8 mouse cellular contexts compared by ENCODE assay signal in the genomic region with DNA sequence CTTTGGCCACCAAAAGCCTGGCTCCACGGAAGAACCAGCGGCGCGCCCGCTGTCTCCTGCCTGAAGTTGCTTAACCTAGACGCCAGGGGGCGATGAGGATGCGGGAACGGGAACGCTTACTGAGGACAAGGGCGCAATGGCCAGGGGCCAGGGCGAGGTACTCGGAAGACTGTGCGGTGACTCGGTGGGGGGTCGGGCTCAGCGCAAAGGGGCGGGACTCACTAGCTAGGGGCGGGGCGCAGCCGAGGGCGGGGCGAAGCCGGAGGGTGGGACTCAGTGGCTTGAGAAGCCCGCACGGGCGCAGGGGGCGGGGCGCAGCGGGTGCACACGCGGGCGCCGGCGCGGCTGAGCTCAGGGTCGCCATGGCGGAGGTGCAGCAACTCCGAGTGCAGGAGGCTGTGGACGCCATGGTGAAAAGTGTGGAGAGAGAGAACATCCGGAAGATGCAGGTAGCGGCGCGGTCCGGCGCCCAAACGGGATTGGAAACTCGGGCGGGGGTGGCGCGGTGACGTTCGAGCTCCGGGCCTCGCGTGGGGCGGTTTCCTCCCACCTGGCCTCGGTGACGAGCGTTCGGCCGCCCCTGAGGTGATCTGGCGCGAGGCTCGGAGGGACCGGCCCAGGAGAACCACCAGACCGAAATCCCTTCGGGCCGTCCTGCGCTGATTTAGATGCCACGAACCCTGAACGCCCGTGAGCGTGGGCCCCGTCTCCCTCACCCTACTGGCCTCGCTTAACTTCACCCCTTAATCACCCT. TPM values are rescaled to one million over a fixed set of nuclear protein-coding genes. Genes with fewer than 3 reads are reported as not detected.
DNase-seq lines count a peak whose midpoint lies in the region; ATAC-seq lines count a peak whose summit lies in the region.

A gene (plus strand): TSS at position 276 of the 754 bp plus-strand sequence.

- DNase-seq in adipocyte (ENCODE audit: low spot score) = peak; percentile 100
- peak; percentile 98 for DNase-seq in embryo, embryonic 10 days (ENCODE audit: low spot score)
- peak; percentile 96 for DNase-seq in gastrocnemius, postnatal 10 days
- DNase-seq in induced T-regulatory cell, adult 2 months (ENCODE audit: low read depth) = peak; percentile 98
- peak; percentile 74 to 90 for DNase-seq in left cerebral cortex, adult 9 months (ENCODE audit: low spot score in 2 of 2)
- peak; percentile 93 for DNase-seq in right cerebral cortex, postnatal 14 days
- DNase-seq in urinary bladder, postnatal 36 days (ENCODE audit: low spot score in 2 of 2) = peak; percentile 93 to 96

- peak; percentile 95 for ATAC-seq in megakaryocyte progenitor cell, adult 5-6 weeks (replicated peaks; ENCODE audit: poor library complexity)

RNA-seq across cellular contexts. Expression of the gene that starts here (rescaled TPM):
- total RNA-seq in gastrocnemius, postnatal 10 days (2021) = 10 to 100 TPM; 23.8 to 30.4 TPM
- 55.2 and 59.2 TPM in 2 replicates for total RNA-seq in megakaryocyte progenitor cell, adult 5-6 weeks (2015)
- total RNA-seq in megakaryocyte progenitor cell, adult 5-6 weeks (2017) = 78.4 and 102 TPM in 2 replicates

Comparison
In these comparisons a context has a peak if more than half of its experiments do, and no peak if none do; other contexts are left out.
1. Peak in every context shown above with its lines: DNase-seq and ATAC-seq.